Mouse (Mus musculus): ENCODE results near the gene Ddah2.
A peak's percentile ranks its signal among the peaks of the same experiment; 100 is the strongest.

Ddah2 gene

DNA sequence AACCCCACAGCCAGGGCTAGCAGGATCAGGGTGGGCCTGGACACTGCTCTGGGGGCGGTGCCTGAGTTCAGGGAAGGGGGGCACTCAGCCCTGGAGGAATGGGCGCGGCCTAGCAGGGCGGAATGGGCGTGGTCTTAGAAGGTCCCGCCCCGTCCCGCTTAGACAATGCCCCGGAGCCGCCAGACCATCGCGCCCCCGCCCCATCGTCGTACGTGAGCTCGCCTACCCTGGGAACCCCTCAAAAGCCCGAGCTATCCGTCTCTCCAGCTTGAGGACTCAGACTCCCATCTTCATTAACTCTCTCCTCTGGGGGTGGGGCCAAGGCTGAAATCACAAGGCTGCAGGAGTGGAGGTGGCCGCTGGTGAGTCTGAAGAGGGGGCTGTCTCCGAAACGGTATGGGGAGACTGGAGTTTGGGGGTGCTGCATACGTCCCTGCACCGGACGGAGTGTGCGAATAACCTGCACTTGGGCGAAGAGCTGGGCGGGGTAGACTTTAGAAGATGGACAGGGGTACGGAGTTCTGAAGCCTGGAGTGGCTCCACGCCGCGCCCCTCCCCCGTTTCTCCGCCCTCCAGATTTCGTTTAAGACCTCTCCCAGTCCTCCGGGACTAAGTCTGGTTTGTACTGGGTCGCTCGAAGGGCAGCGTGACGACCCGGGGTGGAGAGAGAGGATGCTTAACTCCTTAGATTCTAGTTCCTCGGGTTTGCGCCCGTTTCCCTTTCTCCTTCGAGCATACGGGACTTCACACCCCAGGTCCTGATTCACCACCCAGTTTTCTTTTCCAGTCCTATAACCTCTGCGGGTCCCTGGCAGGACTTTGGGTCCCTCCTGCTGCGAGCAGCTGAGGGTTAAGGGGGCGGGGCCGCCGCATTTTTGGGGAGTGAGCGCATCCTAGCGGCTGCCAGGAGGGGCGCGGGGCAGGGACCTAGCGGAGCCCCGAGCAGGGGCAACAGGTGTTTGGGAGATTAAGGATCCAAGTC, at the start of gene Ddah2:
Ddah2 (plus strand) TSS at position 125 of the 982 bp plus-strand sequence.
- peak; percentile 74 for DNase-seq (ENCODE audit: low read depth, low spot score)

GRCm38 (mm10) chr17:35009586-35009985, 49.2 kb upstream of the Ddah2 start:
- DNase-seq (ENCODE audit: low read depth, low spot score): no peak

GRCm38 (mm10) chr17:35011440-35011839, 47.4 kb upstream of the Ddah2 start:
- DNase-seq (ENCODE audit: low read depth, low spot score): no peak

DNA sequence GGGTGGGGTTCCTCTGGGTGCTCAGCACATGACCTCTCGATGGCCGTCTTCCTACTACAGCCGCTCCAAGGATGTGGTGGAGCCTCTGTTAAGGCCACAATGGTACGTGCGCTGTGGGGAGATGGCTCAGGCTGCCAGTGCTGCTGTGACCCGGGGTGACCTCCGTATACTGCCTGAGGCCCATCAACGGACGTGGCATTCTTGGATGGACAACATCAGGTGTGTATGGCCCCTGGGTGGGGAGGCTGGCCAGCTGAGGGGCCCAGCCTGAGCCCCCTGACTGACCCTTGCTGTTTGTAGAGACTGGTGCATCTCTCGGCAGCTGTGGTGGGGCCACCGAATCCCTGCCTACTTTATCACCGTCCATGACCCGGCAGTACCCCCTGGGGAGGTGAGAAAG, 46.4 kb upstream of the Ddah2 start:
- DNase-seq (ENCODE audit: low read depth, low spot score): no peak

- no peak for DNase-seq (ENCODE audit: low read depth, low spot score)
These were observed 45.6 kb upstream of the Ddah2 start for GRCm38 (mm10) chr17:35013221-35013620.

DNA sequence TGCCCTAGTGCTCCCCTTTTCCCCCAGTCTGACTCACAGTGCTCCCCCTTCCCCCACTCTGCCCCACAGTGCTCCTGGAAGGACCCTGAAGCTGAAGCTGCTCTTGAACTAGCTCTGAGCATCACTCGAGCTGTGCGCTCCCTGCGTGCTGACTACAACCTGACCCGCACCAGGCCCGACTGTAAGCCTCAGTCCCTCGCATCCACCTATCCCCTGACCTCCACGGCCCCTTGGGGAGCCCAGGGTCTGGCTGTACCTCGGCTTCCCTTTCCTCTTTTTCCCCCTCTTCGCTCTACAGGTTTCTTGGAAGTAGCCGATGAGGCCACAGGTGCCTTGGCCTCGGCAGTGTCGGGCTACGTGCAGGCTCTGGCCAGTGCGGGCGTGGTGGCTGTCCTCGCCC, 43.5 kb upstream of the Ddah2 start:
- DNase-seq (ENCODE audit: low read depth, low spot score): no peak

- DNase-seq (ENCODE audit: low read depth, low spot score): no peak
These were observed 42.5 kb upstream of the Ddah2 start, which contains the start of gene Vwa7 for GRCm38 (mm10) chr17:35016376-35016775. TSS of gene Vwa7 (plus strand) at chr17:35016579.

- no peak for DNase-seq (ENCODE audit: low read depth, low spot score)
These were observed 41.8 kb upstream of the Ddah2 start for GRCm38 (mm10) chr17:35016791-35017705.

GRCm38 (mm10) chr17:35017706-35018030, 41.2 kb upstream of the Ddah2 start:
- no peak for DNase-seq (ENCODE audit: low read depth, low spot score)

DNA sequence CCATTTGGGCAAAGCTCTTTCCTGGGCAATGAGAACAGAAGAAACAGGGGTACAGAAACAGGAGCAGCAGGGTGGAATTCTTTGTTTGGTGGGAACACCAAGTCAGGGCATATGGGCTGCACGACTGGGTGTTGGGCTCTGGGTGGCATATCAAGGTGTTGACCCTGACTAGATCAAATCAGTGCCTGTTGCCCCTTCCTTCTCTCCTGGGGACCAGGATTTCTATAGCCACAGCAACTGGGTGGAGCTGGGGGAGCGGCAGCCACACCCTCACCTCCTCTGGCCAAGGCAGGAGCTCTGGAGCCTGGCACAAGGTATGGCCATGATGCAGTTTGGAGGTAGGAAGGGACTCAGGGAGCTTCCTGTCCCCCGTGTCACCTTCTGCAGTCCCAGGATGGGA, 40.7 kb upstream of the Ddah2 start:
- DNase-seq (ENCODE audit: low read depth, low spot score): no peak

DNA sequence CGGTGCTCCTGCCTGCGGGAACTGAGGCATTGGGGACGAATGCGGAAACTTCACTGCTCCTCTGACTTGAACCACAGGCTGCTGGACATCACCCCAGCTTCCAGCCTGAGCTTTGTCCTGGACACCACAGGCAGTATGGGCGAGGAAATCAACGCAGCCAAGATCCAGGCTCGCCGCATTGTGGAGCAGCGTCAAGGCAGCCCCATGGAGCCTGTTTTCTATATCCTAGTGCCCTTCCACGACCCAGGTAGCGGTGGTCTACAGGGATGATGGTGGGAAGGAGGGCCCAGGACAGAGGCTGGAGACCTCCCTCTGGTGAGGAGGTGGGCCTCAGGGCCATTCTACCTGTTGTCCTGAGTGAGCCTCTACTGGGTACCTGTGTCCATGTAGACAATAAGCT, 38.9 kb upstream of the Ddah2 start:
- no peak for DNase-seq (ENCODE audit: low read depth, low spot score)

DNA sequence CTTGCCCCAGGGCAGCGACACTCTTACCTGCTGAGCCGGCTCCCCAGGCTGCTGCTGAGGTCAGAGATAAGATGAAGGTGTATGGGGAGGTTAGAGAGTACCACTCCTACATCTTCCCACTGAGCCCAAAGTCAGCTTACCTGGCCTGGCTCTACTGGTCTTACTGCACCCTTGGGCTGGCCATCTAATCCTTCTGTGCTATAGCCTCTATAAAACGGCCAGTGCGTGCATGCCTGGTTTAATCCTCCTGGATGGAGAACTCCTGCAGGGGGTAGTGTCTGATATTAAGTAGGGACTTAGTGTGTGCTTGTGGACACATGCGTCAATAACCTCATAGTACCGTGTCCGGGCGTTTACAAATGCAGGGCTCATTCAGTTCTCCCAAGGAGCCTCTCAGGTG, 38.3 kb upstream of the Ddah2 start:
- DNase-seq (ENCODE audit: low read depth, low spot score): no peak

DNA sequence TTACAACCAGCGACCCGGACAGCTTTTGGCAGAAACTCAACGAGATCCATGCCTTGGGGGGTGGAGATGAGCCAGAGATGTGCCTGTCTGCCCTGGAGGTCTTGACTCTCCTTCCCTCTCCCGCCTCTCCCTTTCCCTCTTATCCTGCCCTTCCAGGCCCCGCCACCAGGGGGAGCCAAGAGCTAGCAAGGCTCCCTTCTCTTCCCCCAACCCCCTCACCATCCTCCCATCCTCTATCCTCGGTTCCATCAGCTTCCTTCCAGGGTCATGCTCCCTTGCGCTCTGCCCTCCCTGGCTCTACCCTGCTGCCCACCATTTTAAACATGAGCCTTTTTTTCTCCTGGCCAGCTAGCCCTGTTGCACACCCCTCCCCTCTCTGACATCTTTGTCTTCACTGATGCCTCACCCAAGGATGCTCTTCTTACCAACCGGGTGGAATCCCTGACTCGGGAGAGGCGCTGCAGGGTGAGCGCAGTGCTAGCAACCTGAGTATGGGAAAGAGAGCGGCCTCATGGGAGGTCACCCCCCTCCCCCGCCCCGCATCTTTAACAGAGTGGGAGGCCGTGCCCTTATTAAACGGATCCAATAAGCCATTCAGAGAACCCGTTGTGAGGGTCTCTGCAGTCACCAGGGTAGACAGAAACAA, 37.5 kb upstream of the Ddah2 start:
- peak; percentile 80 for DNase-seq (ENCODE audit: low read depth, low spot score)

GRCm38 (mm10) chr17:35021842-35022477, 36.9 kb upstream of the Ddah2 start:
- DNase-seq (ENCODE audit: low read depth, low spot score): no peak

DNA sequence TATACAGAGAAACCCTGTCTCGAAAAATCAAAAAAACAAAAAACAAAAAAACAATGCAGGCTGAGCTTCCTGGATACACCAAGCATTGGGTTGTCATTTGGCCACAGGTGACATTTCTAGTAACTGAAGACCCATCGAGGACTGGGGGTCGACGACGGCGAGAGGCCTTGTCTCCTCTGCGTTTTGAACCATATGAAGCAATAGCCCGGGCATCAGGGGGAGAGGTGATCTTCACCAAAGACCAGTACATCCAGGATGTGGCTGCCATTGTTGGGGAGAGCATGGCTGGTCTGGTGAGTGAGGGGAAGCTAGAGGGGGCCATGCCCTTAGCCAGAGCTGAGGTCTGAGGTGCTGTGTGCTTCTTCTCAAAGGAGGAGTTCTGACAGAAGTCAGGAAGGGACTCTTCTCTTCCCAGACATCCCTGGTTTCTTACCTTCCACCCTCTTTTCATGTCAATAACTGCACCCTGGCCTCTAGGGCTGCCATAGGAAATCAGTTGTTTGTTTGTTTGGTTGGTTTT, 36.2 kb upstream of the Ddah2 start:
- no peak for DNase-seq (ENCODE audit: low read depth, low spot score)

DNA sequence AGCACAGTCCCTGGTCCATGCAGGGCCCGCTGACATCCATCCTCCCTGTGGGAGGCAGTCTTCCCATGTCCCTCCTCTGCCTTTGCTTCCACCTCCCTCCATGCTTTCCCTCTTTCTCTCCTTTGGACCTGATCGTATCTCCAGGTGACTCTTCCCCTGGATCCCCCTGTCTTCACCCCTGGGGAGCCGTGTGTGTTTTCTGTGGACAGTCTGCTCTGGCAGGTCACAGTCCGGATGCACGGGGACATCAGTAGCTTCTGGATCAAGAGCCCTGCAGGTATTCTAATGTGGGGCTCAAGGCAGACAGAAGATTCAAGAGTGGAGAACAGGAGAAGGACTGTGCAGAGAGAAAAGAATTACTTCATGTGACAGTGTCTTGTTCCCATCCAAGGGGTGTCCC, 35.6 kb upstream of the Ddah2 start:
- no peak for DNase-seq (ENCODE audit: low read depth, low spot score)

DNA sequence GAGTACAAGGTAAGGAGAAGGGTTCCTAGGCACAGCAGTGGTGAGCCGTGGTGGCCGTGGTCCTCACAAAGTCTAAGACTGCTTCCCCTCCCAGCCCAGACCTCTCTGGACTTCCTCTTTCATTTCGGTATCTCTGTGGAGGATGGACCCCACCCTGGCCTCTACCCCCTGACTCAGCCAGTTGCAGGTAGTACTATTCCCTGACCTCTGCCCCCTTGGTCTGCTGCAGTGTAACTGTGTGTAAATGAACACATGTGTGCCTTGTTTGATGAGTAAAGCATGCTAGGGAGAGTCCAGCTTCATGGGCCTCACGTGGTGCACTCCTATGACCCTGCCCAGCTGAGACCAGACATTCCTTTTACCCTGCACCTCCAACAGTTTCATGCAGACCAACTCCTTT, 35.1 kb upstream of the Ddah2 start:
- DNase-seq (ENCODE audit: low read depth, low spot score): no peak

DNA sequence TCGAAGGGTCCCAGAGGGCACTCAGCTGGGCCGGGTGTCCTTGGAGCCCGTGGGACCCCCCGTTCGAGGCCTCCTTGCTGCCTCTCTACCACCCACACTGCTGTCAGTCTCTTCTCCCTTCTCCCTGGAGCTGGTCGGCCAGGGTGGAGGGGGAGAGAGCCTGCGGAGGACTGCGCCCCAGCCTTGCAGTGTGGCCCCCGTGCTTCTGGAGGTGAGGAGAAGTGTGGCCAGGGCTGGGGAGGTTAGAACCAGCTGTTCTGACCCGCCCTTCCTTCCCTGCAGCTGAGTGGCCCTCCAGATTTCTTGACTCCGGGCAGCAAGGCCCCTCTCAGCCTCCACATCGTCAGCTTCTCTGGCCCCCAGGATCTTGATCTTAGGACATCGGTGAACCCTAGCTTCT, 34.6 kb upstream of the Ddah2 start:
- DNase-seq (ENCODE audit: low read depth, low spot score): no peak

DNA sequence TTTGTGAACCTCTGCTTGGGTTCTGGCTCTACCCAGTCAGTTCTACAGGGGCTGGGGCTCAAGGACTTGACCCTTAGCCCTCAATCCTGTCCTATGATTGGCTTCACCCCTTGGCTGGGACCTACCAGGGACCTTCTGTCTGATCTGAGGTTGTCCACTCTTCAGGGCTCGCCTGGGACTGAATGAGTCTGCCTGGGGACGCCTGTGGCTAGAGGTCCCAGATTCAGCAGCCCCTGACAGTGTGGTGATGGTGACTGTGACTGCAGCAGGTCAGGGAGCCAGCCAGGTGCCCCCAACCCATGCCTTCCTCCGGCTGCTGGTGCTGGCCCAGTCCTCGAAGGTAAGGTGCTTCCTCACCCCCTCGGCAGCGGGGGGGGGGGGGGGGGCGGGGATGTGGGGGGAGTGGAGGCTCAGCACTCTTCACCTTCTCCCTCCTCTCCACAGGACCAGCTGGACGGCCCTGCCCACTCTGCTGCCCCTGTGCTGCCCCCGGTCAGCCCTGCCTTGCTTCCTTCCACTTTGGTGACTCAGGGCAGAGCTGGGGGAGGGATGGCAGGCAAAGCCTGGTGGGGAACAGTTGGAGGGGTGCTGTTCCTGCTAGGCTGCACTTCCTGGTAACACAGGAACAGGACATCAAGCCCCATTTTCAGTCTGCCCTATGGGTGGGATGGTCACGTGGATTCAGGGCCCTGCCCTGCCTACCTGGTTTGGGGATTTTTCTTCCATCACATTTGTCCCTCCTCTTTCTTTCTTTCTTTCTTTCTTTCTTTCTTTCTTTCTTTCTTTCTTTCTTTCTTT, 33.9 kb upstream of the Ddah2 start:
- DNase-seq (ENCODE audit: low read depth, low spot score): no peak

- no peak for DNase-seq (ENCODE audit: low read depth, low spot score)
These were observed 32.6 kb upstream of the Ddah2 start for GRCm38 (mm10) chr17:35026206-35026605.
